Mouse (Mus musculus) hindbrain, embryonic 10.5 days (tissue): Measurements from ENCODE around the gene Ntmt1. TPM values are rescaled to one million over a fixed set of nuclear protein-coding genes. Genes with fewer than 3 reads are reported as not detected.

Experiments used
- DNase-seq: peaks from one replicate; pipeline ENCODE4 v3.0.0-alpha.2; 2017; ENCODE audit warnings: low spot score
- H3K27ac ChIP-seq: fragments of 300-500 bp; sonication (generic); 2 replicates; pipeline ENCODE4 v1.5.1; 2016; ENCODE audit warnings: mild to moderate bottlenecking, moderate library complexity
- H3K27me3 ChIP-seq: fragments of 300-500 bp; sonication (generic); 2 replicates; pipeline ENCODE4 v1.6.1; 2016; ENCODE audit warnings: mild to moderate bottlenecking; ENCODE audit not compliant: poor library complexity, insufficient read depth, severe bottlenecking
- H3K36me3 ChIP-seq: fragments of 300-500 bp; sonication (generic); 2 replicates; pipeline ENCODE4 v1.6.1; 2016; ENCODE audit warnings: mild to moderate bottlenecking, moderate library complexity
- H3K4me1 ChIP-seq: fragments of 300-500 bp; sonication (generic); replicated peaks from 2 replicates; pipeline ENCODE4 v1.6.1; 2016; ENCODE audit warnings: mild to moderate bottlenecking
- H3K4me3 ChIP-seq: fragments of 300-500 bp; sonication (generic); 2 replicates; pipeline ENCODE4 v1.5.1; 2016; ENCODE audit warnings: mild to moderate bottlenecking, moderate library complexity
- H3K9me3 ChIP-seq: fragments of 300-500 bp; sonication (generic); 2 replicates; pipeline ENCODE4 v1.6.1; 2016; ENCODE audit warnings: mild to moderate bottlenecking, moderate library complexity
- WGBS: fragments of 180-500 bp; shearing (Covaris S2); methylation state at CpG from one replicate; pipeline ENCODE4 v1.1.7; 2016; 5-methylcytosine and 5-hydroxymethylcytosine counted together
- polyA plus RNA-seq: library from polyadenylated mRNA; unstranded; fragments of >200 nt; fragmentation: Nextera tagmentation; extraction: Ambion mirVana; gene quantifications from 2 replicates; pipeline ENCODE4 v1.2.1, GENCODE M21; 2016

The Ntmt1 gene
- polyA plus RNA-seq, 1 experiment from 2014 or later: 134 TPM

- no peaks in the 10 kb centered on the region for H3K27me3 ChIP-seq
- WGBS: 15% methylated on average over 21 of the region's 21 CpGs
- no peaks in the 10 kb centered on the region for H3K36me3 ChIP-seq
- peak overlapping the region; percentile 70 for H3K27ac ChIP-seq
- no peak for DNase-seq
- peak overlapping the region; percentile 21; the same call in 1 of the 2 replicates for H3K4me3 ChIP-seq
- H3K9me3 ChIP-seq: no peaks in the 10 kb centered on the region
- H3K4me1 ChIP-seq: peaks cover 40% of the 10 kb centered on the region
These were observed 28.8 kb downstream of the Ntmt1 start for GRCm38 (mm10) chr2:30836238-30836990.

GRCm38 (mm10) chr2:30842615-30843014 is 35.0 kb downstream of the Ntmt1 start:
- WGBS: 56% methylated on average over 10 of the region's 10 CpGs

DNA sequence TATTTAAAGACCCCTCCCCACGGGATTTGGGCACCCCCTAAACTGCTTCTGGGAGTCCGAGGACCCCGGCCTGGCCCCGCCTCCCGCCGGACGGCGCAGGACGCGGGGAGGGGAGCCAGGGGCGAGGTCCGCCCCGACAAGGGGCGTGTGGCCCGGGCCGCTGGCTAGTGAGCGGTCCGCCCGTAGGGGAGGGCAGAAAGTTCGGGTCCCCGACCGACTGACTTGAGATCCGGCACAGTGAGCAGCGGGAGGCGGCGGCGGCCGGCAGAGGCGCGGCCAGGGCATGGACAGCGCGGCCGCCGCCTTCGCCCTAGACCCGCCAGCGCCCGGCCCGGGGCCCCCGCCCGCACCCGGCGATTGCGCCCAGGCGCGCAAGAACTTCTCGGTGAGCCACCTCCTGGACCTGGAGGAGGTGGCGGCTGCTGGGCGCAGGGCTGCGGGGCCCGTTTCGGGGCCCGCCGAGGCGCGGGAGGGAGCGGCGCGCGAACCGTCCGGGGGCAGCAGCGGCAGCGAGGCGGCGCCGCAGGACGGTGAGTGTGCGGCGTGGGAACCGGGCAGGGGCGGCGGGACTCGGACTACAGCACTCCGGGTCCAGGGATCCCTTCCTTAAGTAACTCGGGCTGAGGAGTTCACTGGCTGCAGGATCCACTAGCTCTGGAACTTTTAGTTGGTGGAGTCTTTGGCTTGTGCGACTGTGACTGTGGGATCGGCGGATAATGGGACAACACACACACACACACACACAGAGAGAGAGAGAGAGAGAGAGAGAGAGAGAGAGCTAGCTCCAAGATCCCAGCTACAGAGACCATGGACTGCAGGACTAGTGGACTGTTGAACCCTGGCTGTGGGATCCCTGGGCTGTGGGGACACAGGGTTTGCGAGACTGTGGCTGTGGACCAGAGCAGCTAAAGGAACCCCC is 37.8 kb downstream of the Ntmt1 start:
- H3K27me3 ChIP-seq: peaks cover 46% of the 10 kb centered on the region
- no peaks in the 10 kb centered on the region for H3K36me3 ChIP-seq
- H3K4me1 ChIP-seq: peaks cover 44% of the 10 kb centered on the region
- H3K27ac ChIP-seq: peak overlapping the region; percentile 87
- no peaks in the 10 kb centered on the region for H3K9me3 ChIP-seq
- H3K4me3 ChIP-seq: peak overlapping the region; percentile 77
- peak; percentile 54 for DNase-seq
- WGBS: under 1% methylated on average over 80 of the region's 80 CpGs

More at GRCm38 (mm10) chr2:30842615-30843014, 35.0 kb downstream of the Ntmt1 start:
- Histone ChIP-seq H3K27me3 (peaks cover 46% of the 10 kb centered on the region), H3K27ac (0 out of 2 replicates have a peak overlapping the region, but pooled peaks have one; percentile 35), H3K9me3 (no peaks in the 10 kb centered on the region), H3K36me3 (no peaks in the 10 kb centered on the region), H3K4me3 (no peak overlapping the region), H3K4me1 (peaks cover 32% of the 10 kb centered on the region)
- no peak for DNase-seq

DNA sequence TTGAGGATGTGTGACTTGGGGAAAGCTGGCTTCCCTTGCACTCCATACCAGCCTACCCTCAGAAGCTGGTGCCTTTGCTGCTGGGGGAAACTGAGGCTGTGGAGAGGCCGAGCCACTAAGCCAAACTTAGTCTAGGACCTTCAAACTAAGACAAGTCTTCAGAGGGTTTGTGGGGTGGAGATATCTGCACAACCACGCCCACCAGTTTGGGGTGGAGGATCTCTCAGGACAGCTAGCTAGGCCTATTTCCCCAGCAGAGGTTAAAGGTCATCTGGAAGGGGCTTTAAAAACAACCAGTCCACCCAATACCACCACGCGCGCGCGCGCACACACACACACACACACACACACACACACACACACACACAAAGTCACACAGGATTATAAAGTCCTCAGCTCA is 38.6 kb downstream of the Ntmt1 start:
- Histone ChIP-seq H3K4me3 (peak overlapping the region; percentile 77), H3K36me3 (no peaks in the 10 kb centered on the region), H3K27me3 (peaks cover 46% of the 10 kb centered on the region), H3K9me3 (no peaks in the 10 kb centered on the region), H3K27ac (peak overlapping the region; percentile 87), H3K4me1 (peaks cover 52% of the 10 kb centered on the region)
- DNase-seq: no peak
- WGBS: 56% methylated on average over 8 of the region's 8 CpGs

DNA sequence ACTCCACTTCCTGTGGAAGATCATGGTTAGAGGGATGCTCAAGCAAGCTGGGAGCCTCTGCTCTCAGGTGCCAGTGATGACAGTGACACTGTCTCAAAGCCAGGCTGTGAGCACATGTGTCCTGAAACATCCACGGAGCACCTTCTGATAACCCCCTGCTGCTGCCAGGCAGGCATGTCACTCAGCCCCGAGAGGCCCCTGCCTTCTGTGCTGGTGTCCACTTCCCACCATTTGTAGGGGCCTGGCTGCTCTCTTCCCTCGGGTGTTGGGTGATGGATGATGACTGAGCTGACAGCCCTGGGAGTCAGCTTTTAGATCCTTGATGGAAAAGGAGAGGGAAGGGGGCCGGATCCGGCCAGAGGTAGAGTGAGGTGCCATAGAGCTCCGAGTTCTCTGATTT is 39.1 kb downstream of the Ntmt1 start:
- Histone ChIP-seq H3K9me3 (no peaks in the 10 kb centered on the region), H3K27ac (peak overlapping the region; percentile 25; the same call in 1 of the 2 replicates), H3K36me3 (no peaks in the 10 kb centered on the region), H3K4me3 (peak overlapping the region; percentile 77), H3K27me3 (peaks cover 44% of the 10 kb centered on the region), H3K4me1 (peaks cover 57% of the 10 kb centered on the region)
- no peak for DNase-seq
- WGBS: 22% methylated on average over 6 of the region's 6 CpGs

DNA sequence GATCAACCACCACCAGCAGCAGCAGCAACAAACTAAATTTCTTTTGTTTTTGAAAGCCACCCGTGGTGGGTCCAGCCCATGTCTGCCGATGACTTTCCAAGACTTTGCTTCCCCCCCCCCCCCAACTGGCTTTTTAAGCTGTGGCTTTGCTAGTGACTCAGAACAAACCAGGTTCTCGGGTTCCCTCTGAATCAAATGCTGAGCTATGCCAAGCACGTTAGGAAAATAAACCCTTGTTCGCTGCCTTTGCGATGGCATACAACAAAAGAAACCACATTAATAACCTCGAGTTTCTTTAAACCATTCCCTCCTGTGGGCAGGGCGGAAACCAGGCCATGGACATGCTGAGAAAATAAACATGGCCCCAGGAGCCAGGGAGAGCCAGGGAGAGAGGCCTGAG is 40.6 kb downstream of the Ntmt1 start:
- Histone ChIP-seq H3K4me3 (no peak overlapping the region), H3K27me3 (peaks cover 37% of the 10 kb centered on the region), H3K27ac (no peak overlapping the region), H3K9me3 (no peaks in the 10 kb centered on the region), H3K4me1 (peaks cover 68% of the 10 kb centered on the region), H3K36me3 (no peaks in the 10 kb centered on the region)
- no peak for DNase-seq
- WGBS: 58% methylated on average over 8 of the region's 8 CpGs

DNA sequence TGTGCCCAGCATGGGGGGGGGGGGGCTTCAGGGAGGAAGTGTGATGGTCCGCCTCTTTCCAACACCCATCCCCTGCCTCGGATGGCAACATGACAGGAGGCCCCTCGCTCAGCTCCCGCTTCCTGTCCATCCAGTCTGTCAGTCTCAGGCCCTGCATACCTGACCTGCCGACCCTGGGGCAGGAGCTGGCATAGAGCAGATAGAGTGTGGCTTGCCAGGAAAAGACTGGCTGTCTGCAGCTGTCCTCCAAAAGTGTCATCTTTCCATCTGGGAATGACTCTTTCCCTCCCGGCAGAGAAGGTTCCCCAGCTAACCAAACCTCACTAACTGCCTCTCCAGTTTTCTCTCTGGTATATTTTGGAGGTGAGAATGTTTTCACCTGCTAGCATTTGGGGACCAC is 43.0 kb downstream of the Ntmt1 start:
- DNase-seq: no peak
- peaks cover 16% of the 10 kb centered on the region for H3K27me3 ChIP-seq
- H3K27ac ChIP-seq: no peak overlapping the region
- peaks cover 78% of the 10 kb centered on the region for H3K4me1 ChIP-seq
- no peak overlapping the region for H3K4me3 ChIP-seq
- WGBS: 38% methylated on average over 6 of the region's 6 CpGs
- no peaks in the 10 kb centered on the region for H3K9me3 ChIP-seq
- H3K36me3 ChIP-seq: no peaks in the 10 kb centered on the region

DNA sequence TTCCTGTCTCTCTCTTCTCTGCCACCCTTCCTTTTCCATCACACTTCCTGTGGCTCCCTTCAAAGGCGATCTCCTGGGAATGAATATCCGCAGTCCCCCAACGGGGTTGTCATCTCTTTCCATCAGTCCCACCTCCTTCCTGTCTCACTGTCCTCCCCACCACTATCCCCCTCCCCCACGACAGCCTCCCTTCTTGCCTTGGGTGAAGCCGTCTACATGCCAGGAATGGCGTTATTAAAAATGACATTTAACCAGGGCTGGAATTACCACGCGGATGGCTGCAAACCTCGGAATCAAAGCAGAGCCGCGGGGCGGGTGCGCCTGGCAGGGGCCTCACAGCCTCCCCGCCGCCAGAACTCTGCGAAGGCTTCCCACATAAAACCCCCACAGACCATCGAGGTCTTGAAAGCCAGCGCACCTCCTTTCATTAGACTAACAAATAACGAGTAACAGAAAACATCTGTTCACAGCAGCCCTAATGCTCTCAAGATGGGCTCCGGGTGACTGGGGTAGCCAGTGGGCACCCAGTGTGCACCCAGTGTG is 45.2 kb downstream of the Ntmt1 start:
- H3K27me3 ChIP-seq: no peaks in the 10 kb centered on the region
- H3K4me1 ChIP-seq: peaks cover 64% of the 10 kb centered on the region
- no peak overlapping the region for H3K4me3 ChIP-seq
- H3K27ac ChIP-seq: peak overlapping the region; percentile 54
- DNase-seq: no peak
- H3K36me3 ChIP-seq: no peaks in the 10 kb centered on the region
- H3K9me3 ChIP-seq: no peaks in the 10 kb centered on the region
- WGBS: 44% methylated on average over 20 of the region's 20 CpGs

GRCm38 (mm10) chr2:30857076-30857475 is 49.5 kb downstream of the Ntmt1 start:
- WGBS: 68% methylated on average over 6 of the region's 6 CpGs
- H3K4me3 ChIP-seq: no peak overlapping the region
- no peaks in the 10 kb centered on the region; the same call in 1 of the 2 replicates for H3K27me3 ChIP-seq
- no peak for DNase-seq
- H3K36me3 ChIP-seq: no peaks in the 10 kb centered on the region
- peaks cover 67% of the 10 kb centered on the region for H3K4me1 ChIP-seq
- no peaks in the 10 kb centered on the region for H3K9me3 ChIP-seq
- H3K27ac ChIP-seq: no peak overlapping the region

DNA sequence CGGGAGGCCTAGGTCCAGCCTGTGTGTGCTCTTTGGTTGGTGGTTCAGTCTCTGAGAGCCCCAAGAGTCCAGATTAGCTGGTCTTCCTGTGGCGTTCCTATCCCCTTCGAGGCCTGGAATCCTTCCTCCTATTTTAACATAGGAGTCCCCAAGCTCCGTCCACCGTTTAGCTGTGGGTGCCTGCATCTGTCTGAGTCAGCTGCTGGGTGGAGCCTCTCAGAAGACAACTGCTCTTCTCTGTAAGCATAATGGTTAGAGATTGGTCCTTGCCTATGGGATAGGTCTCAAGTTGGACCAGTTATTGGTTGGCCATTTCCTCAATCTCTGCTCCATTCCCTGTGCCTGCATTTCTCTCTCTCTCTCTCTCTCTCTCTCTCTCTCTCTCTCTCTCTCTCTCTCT is 52.2 kb downstream of the Ntmt1 start:
- H3K9me3 ChIP-seq: no peaks in the 10 kb centered on the region

GRCm38 (mm10) chr2:30862081-30862480 is 54.5 kb downstream of the Ntmt1 start:
- peaks cover 62% of the 10 kb centered on the region for H3K4me1 ChIP-seq
- no peak overlapping the region for H3K27ac ChIP-seq
- H3K36me3 ChIP-seq: no peaks in the 10 kb centered on the region
- DNase-seq: no peak
- H3K4me3 ChIP-seq: no peak overlapping the region
- H3K27me3 ChIP-seq: peaks cover 34% of the 10 kb centered on the region
- no peaks in the 10 kb centered on the region for H3K9me3 ChIP-seq
- 66% methylated on average over 4 of the region's 4 CpGs for WGBS

More for the DNA sequence above, 52.2 kb downstream of the Ntmt1 start:
- Histone ChIP-seq H3K4me1 (peaks cover 62% of the 10 kb centered on the region), H3K27me3 (peaks cover 20% of the 10 kb centered on the region), H3K4me3 (no peak overlapping the region), H3K27ac (no peak overlapping the region), H3K36me3 (no peaks in the 10 kb centered on the region)
- no peak for DNase-seq
- WGBS: 82% methylated on average over 5 of the region's 5 CpGs

- Histone ChIP-seq H3K27ac (peak overlapping the region; percentile 25; the same call in 1 of the 2 replicates), H3K4me1 (peaks cover 50% of the 10 kb centered on the region), H3K27me3 (peaks cover 34% of the 10 kb centered on the region), H3K4me3 (no peak overlapping the region), H3K9me3 (no peaks in the 10 kb centered on the region), H3K36me3 (no peaks in the 10 kb centered on the region)
- 74% methylated on average over 9 of the region's 9 CpGs for WGBS
- no peak for DNase-seq
These were observed 55.9 kb downstream of the Ntmt1 start for GRCm38 (mm10) chr2:30863574-30863973.
